Mouse (Mus musculus): ENCODE measurements at regions not wholly inside any gene's neighbourhood (a gene's known extent, or its start where the extent isn't known, plus 50 kb on each side); places are given as distances from the start of the nearest gene placed in this dataset.

DNA sequence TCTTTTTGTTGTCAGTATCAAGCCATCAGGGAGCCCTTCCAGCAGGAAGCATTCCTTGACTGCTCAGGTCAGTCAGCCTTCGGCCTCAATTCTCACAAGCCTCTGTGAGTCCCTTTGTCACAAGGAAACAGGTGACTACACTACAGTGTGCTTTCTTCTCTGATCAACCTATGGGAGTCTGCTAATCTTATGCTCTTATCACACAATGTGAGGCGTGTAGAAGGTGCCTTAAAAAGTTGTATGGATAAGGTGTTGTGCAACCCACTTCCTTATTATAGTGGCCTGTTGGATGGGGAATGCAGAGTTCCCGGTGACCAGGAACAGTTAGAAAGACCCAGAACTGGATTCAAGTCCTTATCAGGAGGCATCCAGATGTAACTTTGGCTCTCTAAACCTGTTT is 260.2 kb downstream of the Gm12728 start:
- no peak for TF ChIP-seq FLI1 (IDR thresholded peaks at IDR 0.05; ENCODE audit: low read length)
- TF ChIP-seq GATA1 (IDR thresholded peaks at IDR 0.05; ENCODE audit: borderline replicate concordance, low read length): no peak
- H3K4me3 ChIP-seq (replicated peaks): no peak overlapping the region
- no peaks in the 10 kb centered on the region for H3K27me3 ChIP-seq (replicated peaks)
- no peaks in the 10 kb centered on the region for H3K4me1 ChIP-seq
- H3K9me3 ChIP-seq: no peaks in the 10 kb centered on the region
- no peaks in the 10 kb centered on the region for H3K36me3 ChIP-seq (replicated peaks; ENCODE audit: low read length)

DNA sequence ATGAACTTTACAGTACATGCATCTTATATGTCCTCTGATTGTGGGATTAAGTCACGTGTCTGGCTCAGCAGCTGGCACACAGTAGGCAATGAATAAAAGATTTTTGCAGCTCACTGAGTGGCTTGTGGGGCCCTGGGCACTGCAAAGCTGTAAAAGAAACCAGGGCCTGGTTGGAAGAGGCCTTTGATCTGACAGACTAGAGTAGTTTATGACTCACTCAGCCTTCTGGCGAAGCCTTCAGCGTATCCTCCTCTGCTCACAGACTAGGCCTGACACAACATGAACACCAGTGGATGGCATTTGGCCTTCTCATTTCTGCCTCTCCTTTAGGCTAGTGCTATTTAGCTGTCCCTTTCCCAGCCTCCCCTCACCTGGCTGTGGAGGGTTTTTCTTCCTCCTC is 260.6 kb downstream of the Gm12728 start:
- Histone ChIP-seq H3K4me1 (no peaks in the 10 kb centered on the region), H3K9me3 (no peaks in the 10 kb centered on the region; the same call in none of the 2 replicates), H3K4me3 (replicated peaks) (no peak overlapping the region), H3K27me3 (replicated peaks) (no peaks in the 10 kb centered on the region), H3K36me3 (replicated peaks; ENCODE audit: low read length) (no peaks in the 10 kb centered on the region)
- no peak for TF ChIP-seq GATA1 (IDR thresholded peaks at IDR 0.05; ENCODE audit: borderline replicate concordance, low read length)
- TF ChIP-seq FLI1 (IDR thresholded peaks at IDR 0.05; ENCODE audit: low read length): no peak

DNA sequence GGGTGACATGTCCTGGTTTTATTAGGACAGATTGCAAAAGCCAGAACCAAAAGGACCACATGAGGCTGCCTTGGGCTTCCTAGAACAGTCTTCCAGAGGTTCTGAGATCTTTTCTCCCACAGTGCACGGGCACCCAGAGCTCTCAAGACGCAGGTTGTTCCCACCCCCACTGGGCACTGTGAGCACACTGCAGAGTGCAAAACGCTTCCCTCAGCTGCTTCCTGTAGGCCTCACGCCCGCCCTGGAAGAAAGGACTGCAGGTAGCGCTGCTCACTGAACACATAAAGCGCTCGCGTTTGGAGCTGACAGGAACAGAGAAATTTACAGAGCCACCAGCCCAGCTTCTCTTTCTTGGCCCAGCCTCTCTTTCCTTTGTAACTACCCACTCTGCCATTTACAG is 262.5 kb upstream of the Usp24 start:
- TF ChIP-seq FLI1 (IDR thresholded peaks at IDR 0.05; ENCODE audit: low read length) (no peak), GATA1 (IDR thresholded peaks at IDR 0.05; ENCODE audit: borderline replicate concordance, low read length) (no peak)
- Histone ChIP-seq H3K4me3 (replicated peaks) (no peak overlapping the region), H3K9me3 (no peaks in the 10 kb centered on the region; the same call in none of the 2 replicates), H3K27me3 (replicated peaks) (no peaks in the 10 kb centered on the region), H3K4me1 (no peaks in the 10 kb centered on the region), H3K36me3 (replicated peaks; ENCODE audit: low read length) (no peaks in the 10 kb centered on the region)

DNA sequence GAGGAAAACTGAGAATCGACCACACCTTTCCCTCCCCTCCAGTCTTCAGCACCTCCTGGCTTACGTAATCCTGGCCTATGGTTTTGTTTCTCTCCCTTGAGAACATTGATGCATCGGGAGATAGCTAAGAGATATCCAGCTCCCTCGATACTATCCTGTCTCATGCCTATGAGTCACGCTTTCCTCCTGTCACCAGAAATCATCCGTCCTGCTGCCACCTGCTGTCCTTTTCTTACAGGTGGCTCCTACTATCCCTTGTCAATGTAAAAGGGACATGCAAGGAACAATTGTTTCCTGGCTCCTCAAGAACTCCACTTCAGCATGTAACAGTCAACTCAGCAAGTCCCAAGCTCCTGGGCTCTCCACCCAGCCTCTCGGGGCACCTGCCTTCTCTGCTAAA is 261.7 kb upstream of the Usp24 start:
- Histone ChIP-seq H3K9me3 (no peaks in the 10 kb centered on the region; the same call in none of the 2 replicates), H3K36me3 (replicated peaks; ENCODE audit: low read length) (no peaks in the 10 kb centered on the region), H3K27me3 (replicated peaks) (no peaks in the 10 kb centered on the region), H3K4me3 (replicated peaks) (no peak overlapping the region), H3K4me1 (no peaks in the 10 kb centered on the region)
- no peak for TF ChIP-seq GATA1 (IDR thresholded peaks at IDR 0.05; ENCODE audit: borderline replicate concordance, low read length)
- no peak for TF ChIP-seq FLI1 (IDR thresholded peaks at IDR 0.05; ENCODE audit: low read length)

DNA sequence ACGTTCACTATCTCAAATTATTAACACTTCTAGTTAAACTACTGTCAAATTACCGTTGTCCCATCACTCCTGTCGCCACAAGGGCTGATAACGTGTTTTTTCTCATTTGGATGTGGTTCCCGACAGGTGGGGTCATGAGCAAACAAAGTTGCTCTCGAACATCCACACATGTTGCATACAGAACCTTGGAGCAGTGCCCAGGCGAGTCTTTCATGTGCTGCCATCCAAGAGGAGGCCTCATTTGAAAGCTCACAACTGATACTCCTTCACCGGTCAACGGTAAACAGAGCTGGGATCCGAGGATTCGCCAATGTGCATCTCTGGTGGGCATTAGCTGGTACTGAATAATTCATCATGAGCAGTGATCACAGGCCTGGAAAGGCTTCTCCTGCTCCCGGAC is 253.4 kb upstream of the Usp24 start:
- peaks cover 7% of the 10 kb centered on the region for H3K27me3 ChIP-seq (replicated peaks)
- H3K36me3 ChIP-seq (replicated peaks; ENCODE audit: low read length): no peaks in the 10 kb centered on the region
- H3K4me1 ChIP-seq: no peaks in the 10 kb centered on the region
- TF ChIP-seq GATA1 (IDR thresholded peaks at IDR 0.05; ENCODE audit: borderline replicate concordance, low read length) (no peak), FLI1 (IDR thresholded peaks at IDR 0.05; ENCODE audit: low read length) (no peak)
- no peak overlapping the region for H3K4me3 ChIP-seq (replicated peaks)
- H3K9me3 ChIP-seq: no peaks in the 10 kb centered on the region

GRCm38 (mm10) chr4:106063851-106064382 is 252.1 kb upstream of the Usp24 start:
- Histone ChIP-seq H3K27me3 (replicated peaks) (peaks cover 7% of the 10 kb centered on the region), H3K9me3 (no peaks in the 10 kb centered on the region), H3K4me1 (no peaks in the 10 kb centered on the region), H3K4me3 (replicated peaks) (no peak overlapping the region), H3K36me3 (replicated peaks; ENCODE audit: low read length) (no peaks in the 10 kb centered on the region)
- TF ChIP-seq FLI1 (IDR thresholded peaks at IDR 0.05; ENCODE audit: low read length) (no peak), GATA1 (IDR thresholded peaks at IDR 0.05; ENCODE audit: borderline replicate concordance, low read length) (no peak)

DNA sequence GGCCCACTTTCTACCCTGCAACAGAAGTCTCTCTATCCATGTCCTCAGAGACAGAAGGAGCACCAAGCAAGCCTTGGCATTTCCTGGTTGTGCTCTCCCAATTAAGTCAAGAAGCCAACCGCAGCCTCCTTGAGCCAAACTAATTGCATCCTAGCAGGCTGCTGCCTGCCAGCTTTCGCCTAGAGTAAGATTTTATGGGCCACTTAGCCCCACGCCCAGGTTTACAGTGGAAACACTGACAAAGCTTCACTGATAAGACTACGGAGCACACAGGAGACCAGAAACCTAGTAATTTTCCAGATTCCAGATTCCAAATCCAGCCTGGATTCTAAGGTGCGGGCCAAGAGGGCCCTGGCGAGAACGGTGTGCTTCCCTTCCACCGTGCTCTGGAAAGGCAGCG is 249.0 kb upstream of the Usp24 start:
- peaks cover 7% of the 10 kb centered on the region for H3K27me3 ChIP-seq (replicated peaks)
- TF ChIP-seq FLI1 (IDR thresholded peaks at IDR 0.05; ENCODE audit: low read length): no peak
- H3K9me3 ChIP-seq: no peaks in the 10 kb centered on the region
- H3K4me1 ChIP-seq: no peaks in the 10 kb centered on the region
- H3K36me3 ChIP-seq (replicated peaks; ENCODE audit: low read length): no peaks in the 10 kb centered on the region
- H3K4me3 ChIP-seq (replicated peaks): no peak overlapping the region

DNA sequence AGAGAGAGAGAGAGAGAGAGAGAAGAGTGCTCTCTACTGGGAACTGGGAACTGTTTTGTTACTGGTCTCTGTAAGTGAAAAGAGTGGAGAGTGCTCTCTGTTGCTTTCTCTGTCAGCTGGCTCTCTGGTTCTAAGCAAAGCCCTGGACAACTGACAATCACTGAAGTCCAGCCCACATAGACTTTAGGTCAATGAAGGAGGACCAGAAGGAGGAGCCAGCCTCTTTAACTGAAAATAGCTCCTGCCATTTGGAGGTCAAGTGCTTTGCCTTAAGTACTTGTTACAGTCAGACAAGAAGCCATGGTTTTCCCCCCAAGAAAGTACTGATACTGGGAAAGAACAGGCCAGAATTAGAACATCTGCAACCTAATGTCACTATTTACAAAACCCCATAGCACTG is 232.5 kb upstream of the Usp24 start:
- TF ChIP-seq FLI1 (IDR thresholded peaks at IDR 0.05; ENCODE audit: low read length): no peak
- no peak for TF ChIP-seq GATA1 (IDR thresholded peaks at IDR 0.05; ENCODE audit: borderline replicate concordance, low read length)
- H3K4me3 ChIP-seq (replicated peaks): no peak overlapping the region
- peaks cover 4% of the 10 kb centered on the region for H3K27me3 ChIP-seq (replicated peaks)
- H3K36me3 ChIP-seq (replicated peaks; ENCODE audit: low read length): no peaks in the 10 kb centered on the region
- H3K4me1 ChIP-seq: no peaks in the 10 kb centered on the region
- peaks cover 3% of the 10 kb centered on the region; the same call in 1 of the 2 replicates for H3K9me3 ChIP-seq

- peaks cover 2% of the 10 kb centered on the region for H3K27me3 ChIP-seq (replicated peaks)
- H3K36me3 ChIP-seq (replicated peaks; ENCODE audit: low read length): no peaks in the 10 kb centered on the region
- H3K4me1 ChIP-seq: peaks cover 14% of the 10 kb centered on the region
- TF ChIP-seq GATA1 (IDR thresholded peaks at IDR 0.05; ENCODE audit: borderline replicate concordance, low read length): no peak
- TF ChIP-seq FLI1 (IDR thresholded peaks at IDR 0.05; ENCODE audit: low read length): no peak
- H3K4me3 ChIP-seq (replicated peaks): no peak overlapping the region
- no peaks in the 10 kb centered on the region for H3K9me3 ChIP-seq
These were observed 223.9 kb upstream of the Usp24 start for GRCm38 (mm10) chr4:106091927-106092675.

GRCm38 (mm10) chr4:106092676-106093070 is 223.3 kb upstream of the Usp24 start:
- Histone ChIP-seq H3K27me3 (replicated peaks) (peaks cover 2% of the 10 kb centered on the region), H3K4me1 (peaks cover 14% of the 10 kb centered on the region)
- TF ChIP-seq FLI1 (IDR thresholded peaks at IDR 0.05; ENCODE audit: low read length) (no peak), GATA1 (IDR thresholded peaks at IDR 0.05; ENCODE audit: borderline replicate concordance, low read length) (no peak)

More at GRCm38 (mm10) chr4:106092676-106093070, 223.3 kb upstream of the Usp24 start:
- no peaks in the 10 kb centered on the region for H3K36me3 ChIP-seq (replicated peaks; ENCODE audit: low read length)
- H3K4me3 ChIP-seq (replicated peaks): no peak overlapping the region
- no peaks in the 10 kb centered on the region for H3K9me3 ChIP-seq

All from megakaryocyte, embryonic 14.5 days (primary cell).